Mouse (Mus musculus) adrenal gland, postnatal 14 days (tissue): ENCODE measurements at regions not wholly inside any gene's neighbourhood (a gene's known extent, or its start where the extent isn't known, plus 50 kb on each side); places are given as distances from the start of the nearest gene placed in this dataset.
A peak's percentile ranks its signal among the peaks of the same experiment; 100 is the strongest.

Source experiments
- DNase-seq: peaks from one replicate; pipeline ENCODE4 v3.0.0; 2021; ENCODE audit warnings: mixed read lengths

DNA sequence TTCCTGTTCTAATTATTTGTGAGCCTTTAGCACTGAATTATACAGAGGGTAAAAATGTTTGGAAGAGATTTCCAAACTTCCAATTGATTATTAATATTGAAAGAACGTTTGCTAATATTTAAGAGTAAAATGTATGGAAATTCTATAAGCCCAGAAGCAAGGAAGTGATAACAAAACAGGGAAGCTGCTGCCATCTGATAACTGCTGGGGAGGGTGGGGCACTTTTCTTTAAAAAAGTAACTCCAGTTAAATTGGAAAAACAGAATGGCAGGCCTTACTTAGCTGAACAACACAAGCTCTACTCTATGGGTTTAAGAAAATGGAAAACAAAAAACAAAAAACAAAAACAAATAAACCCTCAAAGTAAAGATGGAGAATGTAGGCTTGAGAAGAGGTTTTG is 1327.7 kb downstream of the Hace1 start:
- no peak for DNase-seq

- DNase-seq: no peak
Measured at GRCm38 (mm10) chr10:46922527-46923200, 1345.0 kb downstream of the Hace1 start.

DNA sequence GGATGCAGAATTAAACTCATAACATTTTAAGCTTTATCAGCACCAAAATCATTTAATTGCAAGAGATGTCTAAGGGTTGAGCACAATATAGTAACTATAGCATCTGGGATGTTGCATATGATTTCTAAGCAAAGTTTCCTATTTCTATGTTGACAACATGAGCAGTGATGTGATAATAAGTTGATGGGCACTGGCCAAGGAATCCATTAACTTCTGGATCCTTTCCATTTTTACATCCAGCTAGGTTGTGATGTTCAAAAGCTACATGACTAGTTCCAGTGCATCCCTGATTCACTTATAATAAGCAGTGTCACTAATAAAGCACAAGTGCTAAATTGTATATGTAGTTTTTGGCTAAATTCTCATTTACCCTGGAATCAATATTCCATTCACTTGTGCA is 1356.7 kb downstream of the Hace1 start:
- no peak for DNase-seq

DNA sequence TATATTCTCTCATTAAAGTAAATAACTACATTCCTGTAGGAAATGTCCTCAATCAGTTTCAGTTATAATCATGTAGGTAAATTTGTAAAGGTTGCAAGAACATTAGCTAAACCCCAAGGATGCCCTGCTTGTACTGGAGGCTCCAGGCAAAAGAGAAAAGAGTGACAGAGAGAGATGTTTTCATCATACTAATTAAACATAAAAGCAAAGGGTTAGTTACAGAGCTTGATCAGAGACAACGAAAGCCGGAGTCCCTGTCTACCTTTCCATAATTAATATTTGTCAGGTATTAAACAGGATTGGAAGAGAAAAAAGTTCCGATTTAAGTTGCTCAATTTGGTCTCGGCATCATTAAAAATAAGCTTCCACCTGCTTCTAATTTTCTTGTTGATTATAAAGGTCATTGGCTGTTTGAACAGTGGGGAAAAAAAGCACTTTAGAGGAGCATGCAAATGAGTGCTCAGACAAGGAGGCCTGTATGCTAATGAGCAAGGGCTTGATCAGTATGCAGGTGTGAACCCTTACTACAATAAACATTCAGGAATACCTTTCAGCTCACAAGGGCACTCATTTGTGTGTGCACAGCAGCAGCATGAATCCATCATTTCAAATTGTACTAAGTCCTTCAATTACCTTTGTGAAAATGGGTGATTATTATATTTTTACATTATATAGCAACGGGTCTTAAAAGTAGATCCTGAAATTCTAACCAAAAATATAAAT is 1358.8 kb downstream of the Hace1 start:
- DNase-seq: no peak

DNA sequence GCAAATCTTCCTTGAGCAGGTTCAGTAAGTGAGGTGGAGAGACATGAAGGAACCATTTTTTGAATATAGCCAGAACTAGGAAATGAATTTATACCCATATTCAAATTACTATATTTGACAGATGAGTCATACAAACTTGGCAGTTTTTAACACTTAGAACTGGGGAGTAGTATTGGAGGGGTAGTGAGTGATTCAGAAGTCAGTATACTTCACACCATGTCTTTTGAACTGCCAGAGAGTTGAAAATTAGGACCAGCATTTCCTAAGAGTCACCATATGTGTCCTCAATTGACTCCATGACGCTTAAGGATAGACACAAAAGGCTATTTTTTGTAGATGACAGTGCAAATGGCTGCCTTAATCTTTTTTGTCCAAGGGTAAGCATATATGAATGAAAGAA is 1361.7 kb downstream of the Hace1 start:
- no peak for DNase-seq

DNA sequence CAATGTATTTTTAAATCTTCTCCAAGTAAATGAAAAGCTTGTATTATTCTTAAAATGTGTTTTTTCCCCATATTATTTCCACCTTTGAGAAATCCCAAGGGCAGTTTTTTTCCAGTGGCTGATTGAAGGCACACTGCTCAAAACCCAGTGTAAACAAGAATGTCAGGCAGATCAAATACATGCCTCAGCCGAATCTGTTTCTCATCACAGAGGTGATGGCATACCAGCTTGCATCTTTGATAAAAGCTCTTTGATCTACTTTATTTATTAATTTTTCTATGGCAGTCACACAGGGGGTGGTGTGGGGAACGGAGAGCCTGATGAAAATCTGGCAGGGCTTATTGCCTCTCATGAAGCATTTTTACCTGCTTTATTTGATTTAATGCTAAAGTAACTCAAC is 1362.2 kb downstream of the Hace1 start:
- DNase-seq: no peak

- DNase-seq: no peak
Measured at GRCm38 (mm10) chr10:46952940-46953339, 1375.3 kb downstream of the Hace1 start.

DNA sequence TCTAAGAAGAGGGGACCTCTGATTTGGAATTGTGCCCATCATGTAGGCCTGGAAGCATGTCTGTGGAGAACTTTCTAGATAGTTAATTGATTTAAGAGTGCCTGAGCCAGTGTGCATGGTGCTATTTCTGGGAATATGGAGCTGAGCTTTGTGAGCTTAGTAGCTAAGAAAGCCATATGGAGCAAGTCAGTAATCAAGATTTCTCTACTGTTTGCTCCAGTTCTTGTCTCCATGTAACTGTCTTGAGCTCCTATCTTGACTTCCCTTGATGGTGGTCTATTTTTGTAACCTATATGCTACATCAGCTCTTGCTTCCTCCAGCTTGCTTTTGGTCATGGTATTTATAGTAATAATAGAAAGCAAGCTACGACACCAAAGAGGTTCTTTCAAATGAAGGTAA is 1377.1 kb downstream of the Hace1 start:
- no peak for DNase-seq

DNA sequence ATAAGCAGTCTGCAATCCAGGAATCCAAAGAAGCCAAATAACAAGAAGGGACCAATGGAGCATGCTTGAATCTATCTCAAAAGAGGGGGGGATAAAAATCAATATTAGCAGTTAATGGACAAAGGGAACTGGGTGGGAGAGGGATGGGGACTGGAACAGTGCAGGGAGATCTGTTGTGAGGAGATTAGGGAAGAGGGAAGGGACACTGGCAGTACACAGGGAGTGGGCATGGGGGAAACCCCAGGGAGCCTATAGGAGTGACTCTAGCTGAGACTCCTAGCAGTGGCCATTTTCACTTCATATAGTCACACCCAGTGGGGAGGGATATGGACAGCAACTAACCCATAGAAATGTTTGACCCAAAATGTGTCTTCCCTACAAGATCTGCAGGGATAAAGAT is 1402.8 kb downstream of the Hace1 start:
- DNase-seq: no peak

- DNase-seq: no peak
Measured at GRCm38 (mm10) chr10:46999701-47000100, 1422.1 kb downstream of the Hace1 start.

DNA sequence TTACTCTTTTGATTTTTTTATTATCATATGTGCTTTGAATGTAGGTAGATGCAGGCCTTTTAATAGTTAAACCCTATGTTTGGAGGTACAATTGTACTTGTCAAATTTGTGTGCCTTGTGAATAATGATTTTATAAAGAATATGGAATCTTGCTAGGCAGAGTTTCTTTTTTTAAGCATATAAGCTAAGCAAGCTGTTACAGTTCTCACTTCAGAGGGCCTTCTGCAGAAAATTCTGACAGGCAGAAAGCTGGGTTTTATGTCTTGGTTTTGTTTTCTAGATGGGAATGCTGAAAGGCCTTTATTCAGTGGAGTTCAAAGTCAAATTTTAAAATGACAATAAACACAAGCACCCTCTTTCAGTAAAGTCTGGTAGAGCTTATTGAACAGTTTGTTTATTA is 1451.1 kb downstream of the Hace1 start:
- no peak for DNase-seq

- DNase-seq: no peak
Measured at GRCm38 (mm10) chr10:47054672-47055071, 1477.0 kb downstream of the Hace1 start.

GRCm38 (mm10) chr10:47102551-47102950 is 1524.9 kb downstream of the Hace1 start:
- DNase-seq: peak; percentile 37
